Mouse (Mus musculus) left cerebral cortex, postnatal 4 days (tissue): ENCODE measurements around the gene Krtap3-1. TPM values are rescaled to one million over a fixed set of nuclear protein-coding genes. Genes with fewer than 3 reads are reported as not detected.
A peak's percentile ranks its signal among the peaks of the same experiment; 100 is the strongest.
"Not testable (repeated sequence)": the region's sequence is repeated elsewhere in the genome, so short reads cannot be mapped to it uniquely, and the experiment has no call there.

Experiments
- DNase-seq: peaks from one replicate; pipeline ENCODE4 v3.0.0-alpha.2; 2022
- intact Hi-C: fragments of 180-260 bp; cut with DNase I; formaldehyde crosslinking; loops from one replicate; pipeline ENCODE4 v1.15.1; 2025
- total RNA-seq, 2 experiments: library from RNA; stranded (reverse); gene quantifications; 2 replicates each; pipeline ENCODE4 v1.2.3; 2021

The Krtap3-1 gene
- total RNA-seq = not detected

- DNase-seq = no peak
- intact Hi-C loops = no loop called here
Observed at GRCm38 (mm10) chr11:99566530-99566929, at the start of gene Krtap3-1. Gene Krtap3-1, minus strand, starts transcription at chr11:99566630.

DNA sequence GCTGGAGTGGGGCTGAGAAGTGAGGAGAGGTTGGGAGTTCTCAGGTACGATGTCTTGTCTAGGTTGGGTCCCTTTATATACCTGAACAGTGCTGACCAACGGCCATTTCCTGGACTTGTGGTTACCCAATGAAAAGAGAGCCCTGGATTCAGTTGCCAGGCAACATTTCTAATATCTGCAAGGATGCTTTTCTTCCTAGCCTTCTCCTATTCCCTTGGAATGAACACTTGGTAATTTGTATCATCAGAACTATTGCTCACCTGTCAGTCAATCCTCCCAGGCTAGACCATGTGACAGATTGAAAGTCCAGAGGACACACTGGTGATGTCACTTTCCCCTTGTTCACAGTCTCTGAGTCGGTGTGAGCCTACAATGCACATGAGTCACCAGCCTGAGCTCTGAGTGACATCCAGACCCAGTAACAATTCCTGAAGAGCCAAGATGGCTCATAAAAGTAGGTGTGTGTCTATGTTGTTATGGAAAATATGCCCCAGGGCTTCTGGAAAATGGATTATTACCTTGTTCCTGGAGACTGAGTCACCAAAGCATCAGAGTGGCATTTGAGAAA lies 48.5 kb upstream of the Krtap3-1 start, which contains the start of gene Krtap2-4:
Krtap2-4 (minus strand) TSS at position 51 of the 568 bp plus-strand sequence.
- DNase-seq = no peak
- intact Hi-C loops = no loop called here

- intact Hi-C loops, DNase-seq: not testable (repeated sequence)
Observed at GRCm38 (mm10) chr11:99610089-99610488, 43.7 kb upstream of the Krtap3-1 start, which contains the start of gene Gm11937. Gene Gm11937, minus strand, starts transcription at chr11:99610189.

DNA sequence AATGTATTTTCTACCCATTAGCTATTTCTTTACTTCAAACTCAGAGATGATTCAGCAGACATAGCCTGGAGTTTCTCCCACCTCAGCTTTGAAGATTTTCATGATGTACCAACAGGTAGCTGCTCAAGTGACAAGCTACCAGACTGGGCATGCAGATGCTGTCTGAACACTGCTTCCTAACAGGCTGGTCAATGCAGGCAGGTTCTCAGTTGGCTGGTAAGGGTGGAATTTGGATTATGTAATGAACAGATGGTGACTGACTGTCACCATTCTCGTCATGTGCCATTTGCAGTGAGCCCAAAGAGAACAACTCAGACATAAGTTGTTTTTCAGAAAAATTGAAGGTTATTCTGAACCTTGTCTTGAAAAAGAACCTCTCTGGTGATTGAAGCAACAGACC lies 42.7 kb upstream of the Krtap3-1 start:
- intact Hi-C loops = no loop called here
- no peak for DNase-seq

GRCm38 (mm10) chr11:99603208-99603607 lies 36.8 kb upstream of the Krtap3-1 start, which contains the start of gene Gm11938:
Gene Gm11938, minus strand, starts transcription at chr11:99603308.
- intact Hi-C loops, DNase-seq: not testable (repeated sequence)

GRCm38 (mm10) chr11:99597742-99598141 lies 31.3 kb upstream of the Krtap3-1 start, which contains the start of gene Krtap9-3:
Gene Krtap9-3, minus strand, starts transcription at chr11:99598105.
- DNase-seq, intact Hi-C loops: not testable (repeated sequence)

GRCm38 (mm10) chr11:99590981-99591380 lies 24.6 kb upstream of the Krtap3-1 start, which contains the start of gene Krtap1-3:
Gene Krtap1-3, minus strand, starts transcription at chr11:99591339.
- no peak for DNase-seq
- intact Hi-C loops = no loop called here

GRCm38 (mm10) chr11:99585096-99585495 lies 18.7 kb upstream of the Krtap3-1 start:
- intact Hi-C loops = no loop called here
- no peak for DNase-seq

DNA sequence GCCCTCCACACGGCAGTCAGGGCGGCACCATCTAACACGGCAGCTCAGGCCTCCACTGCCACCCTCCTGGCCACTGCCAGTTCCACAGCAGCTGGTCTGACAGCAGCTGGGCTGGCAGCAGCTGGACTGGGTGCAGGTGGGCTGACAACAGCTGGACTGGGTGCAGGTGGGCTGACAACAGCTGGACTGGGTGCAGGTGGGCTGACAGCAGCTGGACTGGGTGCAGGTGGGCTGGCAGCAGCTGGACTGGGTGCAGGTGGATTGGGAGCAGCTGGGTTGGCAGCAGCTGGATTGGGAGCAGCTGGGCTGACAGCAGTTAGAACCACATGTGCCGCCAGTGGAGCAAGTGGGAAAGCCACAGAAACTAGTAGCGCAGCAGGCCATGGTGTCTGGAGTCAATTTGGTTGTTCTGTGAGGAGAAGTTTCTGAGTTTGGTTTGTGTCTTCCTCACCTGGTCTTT lies 16.8 kb upstream of the Krtap3-1 start, which contains the start of gene Krtap1-4:
Krtap1-4 (minus strand) TSS at position 410 of the 460 bp plus-strand sequence.
- DNase-seq = no peak
- intact Hi-C loops = no loop called here

DNA sequence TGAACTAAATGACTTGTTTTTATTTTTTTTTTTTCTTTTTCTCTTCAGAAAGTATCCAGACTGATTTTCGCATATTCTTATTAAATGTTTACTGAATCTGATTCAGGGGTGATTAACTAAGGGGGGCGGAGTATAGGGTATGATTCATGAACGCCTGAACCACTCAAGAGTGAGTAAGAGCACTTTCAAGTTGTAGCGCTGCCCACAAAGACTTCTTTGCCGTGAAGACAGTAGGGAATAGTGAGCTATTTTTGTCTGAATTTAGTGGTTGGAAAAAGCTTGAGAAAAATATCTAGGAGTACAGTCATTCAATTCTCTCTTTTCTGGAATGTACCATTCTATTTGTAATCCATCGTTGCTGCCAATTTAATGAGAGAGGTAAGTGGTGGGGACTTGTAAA lies 15.1 kb upstream of the Krtap3-1 start:
- intact Hi-C loops = no loop called here
- DNase-seq = no peak

DNA sequence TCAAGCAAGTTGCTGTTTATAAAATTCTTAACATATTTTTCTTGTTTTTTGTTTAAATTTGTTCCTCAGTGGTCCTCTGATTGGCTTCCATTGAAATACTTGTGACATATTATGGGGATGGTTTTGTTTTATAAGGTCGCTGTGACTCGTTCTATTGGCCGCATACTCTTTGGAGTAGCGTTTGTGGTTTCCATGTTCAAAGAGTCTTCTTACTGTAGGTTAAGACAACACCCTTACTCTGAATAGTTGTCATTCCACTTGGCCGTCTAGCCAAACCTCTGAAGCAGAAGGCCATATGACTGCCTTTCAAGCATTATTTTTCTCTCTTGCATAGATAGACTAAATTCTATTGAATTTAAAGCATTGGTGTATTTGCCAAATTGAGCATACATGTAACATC lies 14.6 kb upstream of the Krtap3-1 start:
- intact Hi-C loops = no loop called here
- DNase-seq = no peak

DNA sequence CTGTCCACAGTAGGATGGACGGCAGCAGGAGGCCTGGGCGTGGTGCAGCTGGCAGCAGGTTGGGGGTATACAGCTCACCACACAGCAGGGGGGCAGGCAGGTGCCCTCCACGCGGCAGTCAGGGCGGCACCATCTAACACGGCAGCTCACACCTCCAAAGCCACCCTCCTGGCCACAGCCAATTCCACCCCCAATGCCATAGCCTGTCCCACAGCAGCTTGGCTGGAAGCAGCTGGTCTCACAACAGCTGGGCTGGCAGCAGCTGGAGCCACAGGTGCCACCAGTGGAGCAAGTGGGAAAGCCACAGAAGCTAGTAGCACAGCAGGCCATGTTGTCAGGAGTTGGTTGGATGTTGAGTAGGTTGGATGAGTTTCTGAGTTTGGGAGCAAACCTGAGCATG lies 14.2 kb upstream of the Krtap3-1 start, which contains the start of gene Krtap1-5:
Krtap1-5 (minus strand) TSS at position 381 of the 400 bp plus-strand sequence.
- no peak for DNase-seq
- intact Hi-C loops = no loop called here

DNA sequence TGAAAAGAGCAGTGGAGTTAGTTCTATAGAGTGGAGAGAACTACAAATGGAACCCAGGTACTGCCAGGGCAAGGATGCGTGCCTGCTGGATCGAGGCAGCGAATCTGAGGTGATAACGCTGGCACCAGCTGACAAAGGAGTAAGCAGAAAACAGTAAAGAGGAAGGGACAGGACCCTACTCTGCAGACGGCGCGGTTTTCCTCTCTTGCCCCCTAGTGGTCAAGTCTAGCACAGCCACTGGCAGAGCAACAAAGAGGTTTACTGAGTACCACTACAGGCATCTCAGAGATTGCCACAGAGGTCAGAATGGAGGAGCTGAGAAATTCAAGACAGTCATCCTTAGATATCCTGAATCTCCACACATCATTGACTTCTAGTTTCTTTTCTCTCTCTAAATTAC lies 7.7 kb upstream of the Krtap3-1 start:
- intact Hi-C loops = no loop called here
- peak; percentile 78 for DNase-seq

- DNase-seq = no peak
- intact Hi-C loops = no loop called here
Observed at GRCm38 (mm10) chr11:99573164-99573563, 6.7 kb upstream of the Krtap3-1 start.

GRCm38 (mm10) chr11:99562580-99562979 lies 3.9 kb downstream of the Krtap3-1 start:
- DNase-seq = no peak
- intact Hi-C loops = no loop called here

DNA sequence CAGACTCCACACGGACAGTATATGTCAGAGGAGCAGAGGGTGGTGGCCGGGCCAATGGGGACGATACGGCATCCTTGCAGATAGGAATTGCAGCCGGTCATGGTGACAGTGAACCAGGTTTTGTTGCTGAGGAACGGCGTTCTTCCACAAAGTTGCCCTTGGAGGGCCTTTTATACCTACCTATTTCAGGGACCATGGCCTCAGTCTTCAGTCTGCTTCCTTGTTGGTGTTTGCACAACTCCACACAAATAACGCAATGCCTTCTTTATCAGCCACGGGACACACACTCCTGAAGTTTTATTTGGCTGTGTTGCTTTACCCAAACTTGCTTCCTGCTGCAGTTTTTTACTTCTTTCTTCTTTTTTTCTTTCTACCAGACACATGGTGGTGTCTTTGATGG lies 7.1 kb downstream of the Krtap3-1 start, which contains the start of gene Gm11939:
Gm11939 (minus strand) TSS at position 101 of the 400 bp plus-strand sequence.
- intact Hi-C loops = no loop called here
- no peak for DNase-seq

DNA sequence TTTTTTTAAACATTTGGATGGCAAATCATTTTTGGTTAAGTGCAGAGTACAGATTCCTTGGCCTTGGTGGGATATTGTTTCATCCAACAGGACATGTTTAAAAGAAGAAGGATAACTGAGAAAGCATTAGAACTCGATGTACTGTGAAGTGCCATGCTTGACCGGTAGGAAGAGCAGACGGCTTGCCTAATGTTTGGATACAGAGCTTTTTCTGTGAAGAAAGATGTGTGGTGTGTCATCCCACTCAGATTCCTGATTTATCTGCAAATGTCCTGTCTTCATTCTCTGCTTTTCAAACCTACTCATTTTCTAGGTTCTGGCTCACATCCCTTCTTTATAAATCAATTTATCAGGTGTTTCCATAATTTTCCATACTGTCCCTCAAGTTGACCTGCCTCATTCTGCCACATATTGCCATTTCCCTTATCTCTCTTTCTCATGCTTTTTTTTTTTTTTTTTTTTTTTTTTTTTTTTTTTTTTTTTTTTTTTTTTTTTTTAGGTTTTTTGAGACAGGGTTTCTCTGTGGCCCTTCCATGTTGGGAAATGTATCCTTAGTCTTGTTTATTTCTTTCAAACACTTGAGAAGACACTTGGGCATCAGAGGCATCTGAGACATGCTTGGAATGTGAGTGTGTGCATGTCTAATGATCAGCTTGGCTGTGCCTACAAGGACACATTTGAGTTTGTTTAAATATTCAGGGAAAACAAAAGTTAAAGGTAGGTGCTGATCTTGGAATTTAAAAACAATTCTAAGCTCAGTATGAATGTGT lies 8.3 kb downstream of the Krtap3-1 start:
- no peak for DNase-seq
- intact Hi-C loops = no loop called here

- intact Hi-C loops = no loop called here
Observed at GRCm38 (mm10) chr11:99556753-99557152, 9.7 kb downstream of the Krtap3-1 start, which contains the start of gene Krtap3-2. Gene Krtap3-2, minus strand, starts transcription at chr11:99556853.

DNA sequence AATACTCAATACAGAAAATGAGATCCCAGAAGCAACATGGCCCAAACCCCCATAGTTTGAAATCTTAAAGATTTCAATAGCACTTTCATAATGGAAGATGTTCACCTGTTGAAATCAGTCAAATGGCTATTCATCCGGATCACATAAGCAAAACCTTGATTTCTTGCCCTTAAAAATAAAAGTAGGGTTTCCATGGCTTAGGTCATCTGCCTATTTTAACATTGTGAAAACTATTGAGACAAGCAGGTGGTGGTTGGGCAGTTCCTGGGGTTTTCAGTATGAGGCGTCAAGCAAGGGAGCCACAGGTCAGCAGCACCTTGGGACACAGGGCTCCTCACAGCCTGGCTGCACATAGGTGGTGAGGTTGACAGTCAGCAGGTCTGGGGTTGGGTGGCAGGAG lies 10.2 kb downstream of the Krtap3-1 start:
- DNase-seq = no peak
- intact Hi-C loops = no loop called here

More at GRCm38 (mm10) chr11:99556753-99557152, 9.7 kb downstream of the Krtap3-1 start, which contains the start of gene Krtap3-2:
- no peak for DNase-seq

GRCm38 (mm10) chr11:99550765-99551164 lies 15.7 kb downstream of the Krtap3-1 start, which contains the start of gene Krtap3-3:
Gene Krtap3-3, minus strand, starts transcription at chr11:99550865.
- DNase-seq = no peak
- intact Hi-C loops = no loop called here

DNA sequence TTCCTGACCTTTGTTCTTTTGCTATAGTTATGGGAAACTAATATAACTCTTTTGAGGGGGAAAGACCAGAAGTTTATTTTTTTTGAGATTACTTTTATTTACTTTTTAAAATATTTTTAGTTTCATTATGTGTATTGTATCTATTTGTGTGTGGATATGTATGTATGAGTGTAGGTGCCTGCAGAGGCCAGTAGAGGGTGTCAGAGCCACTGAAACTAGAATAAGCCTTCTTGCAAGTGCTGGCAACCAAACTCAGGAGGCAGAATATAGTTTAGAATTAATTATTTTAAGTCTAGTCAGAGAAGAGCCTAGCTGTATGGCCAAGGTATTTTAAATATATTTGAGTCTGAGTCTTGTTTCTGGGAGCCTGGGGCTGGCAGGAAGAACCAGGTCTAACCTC lies 18.5 kb downstream of the Krtap3-1 start:
- intact Hi-C loops = no loop called here

More for the DNA sequence above, 18.5 kb downstream of the Krtap3-1 start:
- DNase-seq = no peak
